In the genomic region with DNA sequence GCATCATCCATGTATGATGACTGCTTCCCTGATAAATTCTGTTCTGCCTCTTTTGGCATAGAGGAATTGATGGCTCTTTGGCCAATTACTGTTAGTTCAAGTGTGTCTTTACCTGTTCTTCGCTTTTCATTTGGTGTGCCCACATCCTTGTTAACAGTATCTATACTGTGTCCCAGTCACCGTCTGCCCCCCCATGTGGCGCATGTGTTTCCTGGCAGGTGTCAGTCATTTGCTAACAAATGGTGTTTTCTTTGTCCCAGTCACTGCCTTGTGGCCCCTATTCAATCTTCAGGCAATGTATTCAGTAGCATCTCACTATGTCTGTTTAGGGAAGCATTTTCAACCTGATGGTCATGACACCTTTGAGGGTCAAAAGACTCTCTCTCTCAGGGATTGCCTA, we compare ENCODE assay signal across 17 mouse cellular contexts. TPM values are rescaled to one million over a fixed set of nuclear protein-coding genes. Genes with fewer than 3 reads are reported as not detected.
"Had no signal": no experiment of that assay in that cellular context is flagged by ENCODE, and none has a peak within 500 bp of the region (broad histone marks: within the 10 kb centered on the region; RNA-seq: fewer than 3 reads in every experiment).

No protein-coding gene starts in this region.

- DNase-seq: lung, adult 18-20 months; lung, embryonic 14.5 days; lung, postnatal 10 days; lung, postnatal 4 days; midbrain, embryonic 14.5 days; right cerebral cortex, postnatal 14 days had no signal

RNA-seq across cellular contexts. Expression of a gene that starts 20.5 kb away (rescaled TPM):
- total RNA-seq: liver, adult 2 months; megakaryocyte, adult 5-6 weeks; megakaryocyte-erythroid progenitor cell, adult 5-6 weeks; monocyte, adult 5-6 weeks; neutrophil, adult 5-6 weeks had no signal
- polyA plus RNA-seq: liver, adult 2 months; liver, embryonic 12.5 days; spleen, adult 2 months had no signal

RNA-seq across cellular contexts. Expression of a gene that starts 48.1 kb away (rescaled TPM):
- polyA plus RNA-seq: liver, adult 2 months; liver, embryonic 16.5 days; midbrain, embryonic 12.5 days; midbrain, embryonic 14.5 days; neural tube, embryonic 12.5 days; neural tube, embryonic 14.5 days; spleen, adult 2 months had no signal
